Mouse (Mus musculus) T-helper 1 cell (primary cell): ENCODE results near the gene Cspg4.
"Not testable (repeated sequence)": the region's sequence is repeated elsewhere in the genome, so short reads cannot be mapped to it uniquely, and the experiment has no call there.

Source experiments
- in situ Hi-C: fragments of 300-600 bp; cut with MboI, MseI; formaldehyde crosslinking; loops from one replicate; pipeline ENCODE4 v1.15.1; 2025; ENCODE audit warnings: high pct_unique_total_duplicates

The Cspg4 gene

GRCm38 (mm10) chr9:56891517-56892011 is 26.7 kb downstream of the Cspg4 start:
- in situ Hi-C loops = no loop called here

- in situ Hi-C loops = no loop called here
Observed at GRCm38 (mm10) chr9:56892111-56892510, 27.3 kb downstream of the Cspg4 start.

- in situ Hi-C loops = no loop called here
Observed at GRCm38 (mm10) chr9:56893313-56893712, 28.5 kb downstream of the Cspg4 start.

- in situ Hi-C loops = no loop called here
Observed at GRCm38 (mm10) chr9:56894006-56894405, 29.2 kb downstream of the Cspg4 start.

- in situ Hi-C loops = no loop called here
Observed at GRCm38 (mm10) chr9:56896779-56897178, 31.9 kb downstream of the Cspg4 start.

GRCm38 (mm10) chr9:56899409-56899808 is 34.6 kb downstream of the Cspg4 start:
- in situ Hi-C loops = no loop called here

GRCm38 (mm10) chr9:56900060-56900459 is 35.2 kb downstream of the Cspg4 start:
- in situ Hi-C loops = no loop called here

GRCm38 (mm10) chr9:56900571-56900970 is 35.7 kb downstream of the Cspg4 start:
- in situ Hi-C loops = no loop called here

- in situ Hi-C loops = no loop called here
Observed at GRCm38 (mm10) chr9:56901187-56901586, 36.4 kb downstream of the Cspg4 start.

GRCm38 (mm10) chr9:56903662-56904061 is 38.8 kb downstream of the Cspg4 start:
- in situ Hi-C loops = no loop called here

- in situ Hi-C loops = no loop called here
Observed at GRCm38 (mm10) chr9:56907549-56907948, 42.7 kb downstream of the Cspg4 start.

GRCm38 (mm10) chr9:56909991-56910390 is 45.2 kb downstream of the Cspg4 start:
- in situ Hi-C loops = not testable (repeated sequence)

GRCm38 (mm10) chr9:56911017-56911416 is 46.2 kb downstream of the Cspg4 start:
- in situ Hi-C loops = no loop called here

GRCm38 (mm10) chr9:56913991-56914390 is 49.2 kb downstream of the Cspg4 start:
- in situ Hi-C loops = no loop called here

GRCm38 (mm10) chr9:56915116-56915515 is 50.3 kb downstream of the Cspg4 start:
- in situ Hi-C loops = no loop called here

- in situ Hi-C loops = no loop called here
Observed at GRCm38 (mm10) chr9:56915695-56916410, 51.0 kb downstream of the Cspg4 start.

GRCm38 (mm10) chr9:56917131-56917530 is 52.3 kb downstream of the Cspg4 start:
- in situ Hi-C loops = no loop called here

GRCm38 (mm10) chr9:56918466-56918865 is 53.6 kb downstream of the Cspg4 start:
- in situ Hi-C loops = no loop called here

- in situ Hi-C loops = no loop called here
Observed at GRCm38 (mm10) chr9:56922746-56923145, 57.9 kb downstream of the Cspg4 start.

GRCm38 (mm10) chr9:56923841-56924650 is 59.2 kb downstream of the Cspg4 start:
- in situ Hi-C loops = no loop called here

- in situ Hi-C loops = no loop called here
Observed at GRCm38 (mm10) chr9:56924651-56925027, 59.8 kb downstream of the Cspg4 start.

GRCm38 (mm10) chr9:56925291-56926024 is 60.6 kb downstream of the Cspg4 start:
- in situ Hi-C loops = no loop called here
